Mouse (Mus musculus) urinary bladder, postnatal 4 days (tissue): ENCODE measurements around the gene Cga.
"Not testable (repeated sequence)": the region's sequence is repeated elsewhere in the genome, so short reads cannot be mapped to it uniquely, and the experiment has no call there.

Experiments
- DNase-seq, 2 experiments: peaks; one replicate each; pipeline ENCODE4 v3.0.0; 2021 to 2022; ENCODE audit warnings: low spot score in 2 of 2

Cga gene

DNA sequence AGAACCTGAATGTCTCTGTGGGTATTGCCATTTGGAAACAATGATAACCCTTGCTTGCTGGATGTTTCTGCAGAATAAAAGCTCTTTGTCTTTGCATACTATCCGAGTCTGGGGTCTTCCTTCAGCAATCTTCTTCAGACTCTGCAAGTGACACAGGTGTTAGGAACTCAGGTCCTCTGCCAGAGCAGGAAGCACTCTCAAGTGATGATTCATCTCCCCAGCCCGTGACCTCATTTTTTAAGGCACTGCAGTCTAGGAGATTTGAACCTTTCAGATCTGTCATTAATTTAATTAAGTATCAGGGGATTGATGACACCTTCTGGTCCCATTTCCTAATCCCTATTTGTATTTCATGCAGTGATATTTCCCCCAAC, 3.8 kb upstream of the Cga start:
- no peak for DNase-seq

GRCm38 (mm10) chr4:34898497-34898896, 4.9 kb downstream of the Cga start:
- DNase-seq: no peak

DNA sequence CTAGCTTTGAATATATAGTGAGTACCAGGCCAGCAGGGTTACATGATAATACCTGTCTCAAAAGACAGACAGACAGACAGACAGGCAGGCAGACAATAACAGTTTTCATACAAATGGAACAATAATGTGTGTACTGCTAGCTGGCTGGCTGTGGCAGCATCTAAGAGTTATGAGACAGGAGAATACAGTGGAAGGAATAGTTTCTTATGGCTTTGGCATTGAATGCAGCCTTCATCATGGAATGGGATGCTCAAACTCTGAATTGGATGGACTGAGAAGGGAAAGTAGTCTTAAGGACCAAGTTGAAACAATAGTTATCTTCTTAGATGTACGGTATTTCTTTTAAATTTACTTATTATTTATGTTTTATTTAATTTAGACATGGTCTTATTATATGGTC, 5.7 kb downstream of the Cga start:
- DNase-seq: no peak

- no peak for DNase-seq
Observed at GRCm38 (mm10) chr4:34900155-34900554, 6.6 kb downstream of the Cga start.

DNA sequence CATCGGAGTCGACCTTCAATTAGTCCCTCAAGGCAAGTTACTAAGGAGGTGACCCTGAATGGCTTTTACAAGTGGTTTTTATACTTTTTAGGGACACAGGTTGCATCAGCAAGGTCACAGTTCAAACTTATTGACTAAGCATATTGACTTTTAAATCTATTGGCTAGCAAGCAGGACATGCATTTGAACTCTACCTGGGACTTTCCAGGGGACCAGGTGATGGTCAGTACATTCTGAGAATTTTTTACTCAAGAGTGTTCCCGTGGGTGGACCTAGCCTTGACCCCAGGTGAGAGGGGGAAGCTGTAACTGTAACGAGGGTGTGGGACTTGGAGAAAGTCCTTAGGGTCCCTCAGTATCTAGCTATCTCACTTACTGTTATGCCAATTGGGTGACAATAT, 7.6 kb downstream of the Cga start:
- no peak for DNase-seq

DNA sequence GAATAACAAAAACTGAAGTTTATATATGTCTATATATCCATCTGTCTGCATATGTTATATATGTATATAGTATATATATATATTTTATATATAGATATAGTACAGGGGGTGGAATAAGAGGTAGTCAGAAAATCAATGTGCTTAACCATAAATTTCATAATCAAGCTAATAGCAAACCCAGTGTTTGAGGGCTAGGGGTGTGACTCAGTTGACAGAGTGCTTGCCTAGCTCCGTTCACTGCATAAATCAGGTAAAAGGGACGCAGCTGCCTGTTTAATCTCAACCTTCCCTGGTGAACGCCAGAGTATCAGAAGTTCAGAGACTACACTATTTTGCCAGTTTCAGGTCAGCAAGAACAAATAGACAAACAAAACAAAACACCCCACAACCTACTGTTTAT, 8.0 kb downstream of the Cga start:
- not testable (repeated sequence) for DNase-seq

GRCm38 (mm10) chr4:34905396-34905795, 11.8 kb downstream of the Cga start:
- DNase-seq: no peak

DNA sequence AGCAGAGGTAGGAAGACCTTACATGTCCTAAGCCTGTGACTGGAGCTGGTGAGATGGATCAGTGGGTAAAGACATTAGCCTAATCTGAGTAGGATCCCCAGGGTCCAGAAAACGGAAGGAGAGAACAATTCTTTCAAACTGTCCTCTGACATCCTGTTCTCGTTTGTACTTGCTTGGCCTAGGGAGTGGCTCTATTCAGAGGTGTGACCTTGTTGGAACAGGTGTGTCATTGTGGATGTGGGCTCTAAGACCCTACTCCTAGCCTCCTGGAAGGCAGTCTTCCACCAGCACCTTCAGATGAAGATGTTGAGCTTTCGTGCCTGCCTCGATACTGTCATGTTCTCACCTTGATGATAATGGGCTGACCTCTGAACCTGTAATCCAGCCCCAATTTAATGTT, 12.6 kb downstream of the Cga start:
- no peak for DNase-seq

GRCm38 (mm10) chr4:34907026-34907425, 13.4 kb downstream of the Cga start:
- no peak for DNase-seq

GRCm38 (mm10) chr4:34908127-34908526, 14.5 kb downstream of the Cga start:
- DNase-seq: peak in 1 of 2 experiments; percentile 43

DNA sequence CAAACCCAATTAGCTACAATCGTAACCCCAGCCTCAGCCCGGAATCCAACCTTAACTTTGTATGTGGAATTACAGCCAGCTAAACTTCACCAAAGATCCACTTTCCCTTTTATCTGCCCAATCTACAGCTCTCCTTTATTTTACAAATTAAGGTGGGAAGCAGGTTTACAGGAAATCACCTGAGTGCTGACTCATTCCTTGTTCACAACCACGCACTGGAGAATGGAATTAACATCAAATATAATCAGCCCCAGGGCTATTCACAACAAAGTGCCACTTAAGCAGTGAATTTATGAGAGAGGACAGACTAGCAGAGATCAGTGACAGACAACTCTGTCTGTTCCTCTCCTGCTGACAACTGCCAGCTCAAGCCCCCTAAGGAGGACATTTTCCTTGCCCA, 17.8 kb downstream of the Cga start:
- DNase-seq: no peak

DNA sequence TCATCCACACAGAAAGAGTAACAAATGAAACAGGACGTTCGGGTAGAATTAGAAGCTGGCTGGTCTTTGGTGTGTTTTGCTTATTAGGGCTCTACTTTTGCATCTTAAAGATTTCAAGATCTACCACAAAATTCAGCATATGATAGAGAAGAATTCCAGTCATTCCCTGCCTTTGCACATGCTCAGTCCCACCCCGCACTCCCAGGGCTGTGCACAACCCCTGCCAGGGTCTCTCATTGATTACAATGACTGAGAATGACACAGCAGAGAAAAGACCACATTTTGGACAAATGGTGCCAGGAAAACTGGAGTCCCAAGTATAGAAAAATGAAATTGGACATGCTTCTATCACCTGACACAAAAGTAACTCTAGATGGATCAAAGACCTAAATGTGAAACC, 18.6 kb downstream of the Cga start:
- DNase-seq: no peak

DNA sequence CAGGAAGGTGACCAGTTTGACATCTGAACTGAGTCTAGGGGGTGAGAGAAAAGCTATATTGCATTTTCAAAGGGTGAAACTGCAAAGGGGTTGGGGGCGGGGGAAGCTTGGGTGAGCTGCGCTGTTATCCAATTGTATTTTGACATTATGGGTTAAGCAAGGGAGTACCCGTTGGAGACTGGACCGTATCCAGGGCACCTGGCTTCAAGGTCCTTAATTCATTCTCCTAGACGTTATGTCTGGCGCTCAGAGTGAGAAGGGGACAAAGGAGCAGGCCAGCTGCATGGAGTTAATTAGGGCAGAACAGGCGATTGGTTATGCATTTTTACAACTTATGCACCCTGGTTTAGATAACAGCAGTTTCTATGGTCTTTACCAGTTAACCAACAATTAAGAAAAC, 23.8 kb downstream of the Cga start:
- no peak for DNase-seq

- DNase-seq: no peak
Observed at GRCm38 (mm10) chr4:34922177-34922870, 28.7 kb downstream of the Cga start.

DNA sequence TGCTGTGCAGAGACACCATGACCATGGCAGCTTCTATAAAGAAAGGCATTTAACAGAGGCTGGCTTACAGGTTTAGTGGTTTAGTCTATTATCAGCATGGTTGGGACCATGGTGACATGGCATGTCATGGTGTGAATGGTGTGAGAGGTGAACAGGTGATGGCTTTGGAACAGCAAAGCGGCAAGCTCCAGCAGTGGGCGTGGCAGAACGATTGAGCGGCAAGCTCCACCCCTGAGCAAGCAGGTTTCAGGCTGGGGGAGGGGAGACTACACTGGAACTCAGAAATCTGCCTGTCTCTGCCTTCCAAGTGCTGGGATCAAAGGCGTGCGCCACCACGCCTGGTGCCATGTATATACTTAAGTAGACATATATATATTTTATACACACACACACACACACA, 34.8 kb downstream of the Cga start:
- not testable (repeated sequence) for DNase-seq

DNA sequence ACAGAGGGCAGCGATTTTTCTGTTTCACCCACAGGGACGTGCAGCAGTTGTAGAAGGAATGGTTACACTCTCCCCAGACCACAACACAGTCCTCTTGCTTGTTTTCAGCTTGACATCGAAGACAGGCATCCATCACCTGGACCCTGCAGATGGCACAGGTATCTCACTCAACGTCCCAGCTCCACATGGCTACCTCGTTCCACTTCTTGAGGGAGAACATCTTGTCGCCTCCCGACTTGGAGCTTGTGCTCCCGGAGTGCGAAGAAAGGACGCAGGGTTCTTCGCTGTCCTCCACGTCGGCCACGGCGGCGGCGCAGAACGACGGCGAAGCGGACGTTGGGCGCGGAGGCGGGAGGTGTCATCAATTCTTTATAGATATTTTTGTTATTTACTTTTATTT, 47.5 kb downstream of the Cga start:
- no peak for DNase-seq

- no peak for DNase-seq
Observed at GRCm38 (mm10) chr4:34947181-34947580, 53.6 kb downstream of the Cga start.

- DNase-seq: no peak
Observed at GRCm38 (mm10) chr4:34953716-34954115, 60.1 kb downstream of the Cga start.
